Mouse (Mus musculus) C2C12 (cell line): ENCODE data around the gene Hist1h2ag.

ENCODE experiments used
- CEBPB ChIP-seq: IDR thresholded peaks from one replicate; pipeline ENCODE4 v1.6.1; 2011; ENCODE audit warnings: low read depth, mild to moderate bottlenecking, control low read depth, moderate library complexity
- CTCF ChIP-seq: IDR thresholded peaks from one replicate; pipeline ENCODE4 v1.5.1; 2011; ENCODE audit not compliant: control insufficient read depth, insufficient read depth, insufficient read length

DNA sequence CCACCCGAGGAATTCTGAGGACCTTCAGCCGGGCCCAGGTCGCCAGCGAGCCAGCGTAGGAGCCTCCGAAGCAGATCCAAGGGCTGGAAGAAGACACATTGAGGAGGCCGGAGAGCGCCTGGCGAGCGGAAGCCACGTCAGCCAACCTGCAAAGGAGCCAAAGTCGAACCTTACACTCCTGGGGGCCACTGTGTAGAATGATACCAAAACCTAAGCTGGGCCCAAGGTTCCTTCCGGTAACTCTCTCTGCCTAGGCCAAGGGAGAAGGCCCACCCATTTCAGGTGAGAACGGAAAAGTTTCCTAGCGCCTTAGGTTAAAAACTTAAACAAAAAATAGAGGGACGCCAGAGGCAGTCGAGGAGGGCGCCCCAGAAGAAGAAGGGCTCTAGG lies 35.6 kb downstream of the Hist1h2ag start:
- TF ChIP-seq CTCF (no peak), CEBPB (no peak)
